Mouse (Mus musculus) limb, embryonic 15.5 days (tissue): ENCODE measurements around the gene Itih2. TPM values are rescaled to one million over a fixed set of nuclear protein-coding genes. Genes with fewer than 3 reads are reported as not detected.

Experiments
- ATAC-seq: fragments of 200-750 bp; cut with Nextera tagmentation; 2 replicates; pipeline ENCODE4 v1.8.0; 2017; ENCODE audit warnings: low read depth, moderate TSS enrichment; ENCODE audit not compliant: insufficient number of reproducible peaks, low FRiP score, low TSS enrichment
- H3K27ac ChIP-seq: fragments of 300-500 bp; sonication (generic); 2 replicates; pipeline ENCODE4 v1.5.1; 2015; ENCODE audit warnings: moderate library complexity, mild to moderate bottlenecking, inconsistent platforms
- H3K27me3 ChIP-seq: fragments of 300-500 bp; sonication (generic); 2 replicates; pipeline ENCODE4 v1.6.1; 2015; ENCODE audit warnings: inconsistent platforms
- H3K36me3 ChIP-seq: fragments of 300-500 bp; sonication (generic); 2 replicates; pipeline ENCODE4 v1.6.1; 2015; ENCODE audit warnings: inconsistent platforms
- H3K4me1 ChIP-seq: fragments of 300-500 bp; sonication (generic); 2 replicates; pipeline ENCODE4 v1.6.1; 2015; ENCODE audit warnings: inconsistent platforms
- H3K4me2 ChIP-seq: fragments of 300-500 bp; sonication (generic); 2 replicates; pipeline ENCODE4 v1.6.1; 2015; ENCODE audit warnings: mild to moderate bottlenecking, inconsistent platforms
- H3K4me3 ChIP-seq: fragments of 300-500 bp; sonication (generic); 2 replicates; pipeline ENCODE4 v1.5.1; 2015; ENCODE audit warnings: mild to moderate bottlenecking, inconsistent platforms
- H3K9ac ChIP-seq: fragments of 300-500 bp; sonication (generic); 2 replicates; pipeline ENCODE4 v1.6.1; 2015; ENCODE audit warnings: inconsistent platforms
- H3K9me3 ChIP-seq: fragments of 300-500 bp; sonication (generic); 2 replicates; pipeline ENCODE4 v1.6.1; 2016; ENCODE audit warnings: inconsistent platforms
- WGBS: fragments of 180-500 bp; shearing (Covaris S2); methylation state at CpG from one replicate; pipeline ENCODE4 v1.1.7; 2015; 5-methylcytosine and 5-hydroxymethylcytosine counted together
- polyA plus RNA-seq: library from polyadenylated mRNA; unstranded; fragments of >200 nt; fragmentation: Nextera tagmentation; extraction: Ambion mirVana; gene quantifications from 2 replicates; pipeline ENCODE4 v1.2.1, GENCODE M21; 2015

The Itih2 gene
- 0.72 and 0.79 TPM in 2 replicates for polyA plus RNA-seq

- no peak for ATAC-seq
- WGBS: 82% methylated on average over 4 of the region's 4 CpGs
- Histone ChIP-seq H3K4me2 (no peak within 1 kb of the TSS), H3K9ac (no peak within 1 kb of the TSS), H3K9me3 (no peaks in the 10 kb centered on the region), H3K4me3 (no peak within 1 kb of the TSS), H3K27ac (no peak within 1 kb of the TSS), H3K27me3 (no peaks in the 10 kb centered on the region), H3K36me3 (no peaks in the 10 kb centered on the region), H3K4me1 (no peaks in the 10 kb centered on the region)
Measured at GRCm38 (mm10) chr2:10131296-10131695, at the start of gene Itih2. Gene Itih2 (minus strand): TSS chr2:10131396.

- H3K4me1 ChIP-seq: peaks cover 14% of the 10 kb centered on the region
- ATAC-seq: no peak
- no peaks in the 10 kb centered on the region for H3K27me3 ChIP-seq
- WGBS: 69% methylated on average over 16 of the region's 16 CpGs
- no peaks in the 10 kb centered on the region for H3K36me3 ChIP-seq
- no peak overlapping the region for H3K4me3 ChIP-seq
- H3K9ac ChIP-seq: no peak overlapping the region
- H3K4me2 ChIP-seq: no peak overlapping the region
- H3K27ac ChIP-seq: no peak overlapping the region
- H3K9me3 ChIP-seq: no peaks in the 10 kb centered on the region
Measured at GRCm38 (mm10) chr2:10169991-10170390, 38.8 kb upstream of the Itih2 start.

GRCm38 (mm10) chr2:10168016-10168415, 36.8 kb upstream of the Itih2 start:
- no peaks in the 10 kb centered on the region for H3K36me3 ChIP-seq
- no peak for ATAC-seq
- H3K4me2 ChIP-seq: no peak overlapping the region

GRCm38 (mm10) chr2:10167283-10167682, 36.1 kb upstream of the Itih2 start:
- ATAC-seq: no peak
- Histone ChIP-seq H3K27ac (no peak overlapping the region; the same call in 1 of the 2 replicates), H3K4me1 (peaks cover 14% of the 10 kb centered on the region), H3K4me2 (no peak overlapping the region), H3K9me3 (no peaks in the 10 kb centered on the region), H3K36me3 (no peaks in the 10 kb centered on the region), H3K27me3 (no peaks in the 10 kb centered on the region), H3K9ac (no peak overlapping the region), H3K4me3 (no peak overlapping the region)
- WGBS: 84% methylated on average over 11 of the region's 11 CpGs

More at GRCm38 (mm10) chr2:10168016-10168415, 36.8 kb upstream of the Itih2 start:
- Histone ChIP-seq H3K27me3 (no peaks in the 10 kb centered on the region), H3K9ac (no peak overlapping the region), H3K27ac (no peak overlapping the region), H3K4me1 (peaks cover 14% of the 10 kb centered on the region), H3K4me3 (no peak overlapping the region), H3K9me3 (no peaks in the 10 kb centered on the region)
- WGBS: 23% methylated on average over 8 of the region's 8 CpGs

GRCm38 (mm10) chr2:10166635-10167034, 35.4 kb upstream of the Itih2 start:
- WGBS: 23% methylated on average over 6 of the region's 6 CpGs
- Histone ChIP-seq H3K4me1 (peaks cover 14% of the 10 kb centered on the region), H3K27ac (no peak overlapping the region; the same call in 1 of the 2 replicates), H3K4me3 (no peak overlapping the region), H3K9ac (no peak overlapping the region), H3K36me3 (no peaks in the 10 kb centered on the region), H3K9me3 (no peaks in the 10 kb centered on the region), H3K4me2 (no peak overlapping the region), H3K27me3 (no peaks in the 10 kb centered on the region)
- no peak for ATAC-seq

- H3K9me3 ChIP-seq: no peaks in the 10 kb centered on the region
- no peaks in the 10 kb centered on the region for H3K36me3 ChIP-seq
- ATAC-seq: no peak
- H3K27ac ChIP-seq: no peak overlapping the region
- no peaks in the 10 kb centered on the region for H3K27me3 ChIP-seq
- WGBS: 71% methylated on average over 4 of the region's 4 CpGs
- H3K4me3 ChIP-seq: no peak overlapping the region
- H3K9ac ChIP-seq: no peak overlapping the region
- H3K4me1 ChIP-seq: peaks cover 6% of the 10 kb centered on the region
- no peak overlapping the region for H3K4me2 ChIP-seq
Measured at GRCm38 (mm10) chr2:10162011-10162410, 30.8 kb upstream of the Itih2 start.

GRCm38 (mm10) chr2:10157184-10157583, 26.0 kb upstream of the Itih2 start:
- Histone ChIP-seq H3K4me2 (no peak overlapping the region), H3K4me1 (peaks cover 15% of the 10 kb centered on the region)
- no peak for ATAC-seq

GRCm38 (mm10) chr2:10153201-10154075, 22.2 kb upstream of the Itih2 start, which contains the start of gene Itih5:
Gene Itih5 (plus strand): TSS chr2:10153571.
- no peaks in the 10 kb centered on the region for H3K27me3 ChIP-seq
- 7% methylated on average over 27 of the region's 27 CpGs for WGBS
- H3K36me3 ChIP-seq: no peaks in the 10 kb centered on the region
- H3K27ac ChIP-seq: no peak within 1 kb of the TSS
- peak within 1 kb of the TSS; percentile 39; the same call in 1 of the 2 replicates for H3K9ac ChIP-seq
- ATAC-seq: peak; percentile 30; the same call in 1 of the 2 replicates
- peak within 1 kb of the TSS; percentile 46 for H3K4me3 ChIP-seq
- H3K9me3 ChIP-seq: no peaks in the 10 kb centered on the region
- H3K4me1 ChIP-seq: peaks cover 15% of the 10 kb centered on the region
- peak within 1 kb of the TSS; percentile 80 for H3K4me2 ChIP-seq

More at GRCm38 (mm10) chr2:10157184-10157583, 26.0 kb upstream of the Itih2 start:
- no peaks in the 10 kb centered on the region for H3K9me3 ChIP-seq
- no peaks in the 10 kb centered on the region for H3K36me3 ChIP-seq
- H3K27me3 ChIP-seq: no peaks in the 10 kb centered on the region
- no peak overlapping the region for H3K9ac ChIP-seq
- no peak overlapping the region for H3K4me3 ChIP-seq
- no peak overlapping the region for H3K27ac ChIP-seq
- WGBS: 72% methylated on average over 10 of the region's 10 CpGs

- Histone ChIP-seq H3K4me3 (no peak overlapping the region), H3K4me2 (no peak overlapping the region), H3K27me3 (no peaks in the 10 kb centered on the region), H3K36me3 (no peaks in the 10 kb centered on the region), H3K27ac (no peak overlapping the region), H3K9me3 (no peaks in the 10 kb centered on the region), H3K4me1 (peaks cover 15% of the 10 kb centered on the region), H3K9ac (no peak overlapping the region)
- 76% methylated on average over 5 of the region's 5 CpGs for WGBS
- ATAC-seq: no peak
Measured at GRCm38 (mm10) chr2:10152590-10152989, 21.4 kb upstream of the Itih2 start.

GRCm38 (mm10) chr2:10147176-10147575, 16.0 kb upstream of the Itih2 start:
- H3K4me3 ChIP-seq: no peak overlapping the region
- no peaks in the 10 kb centered on the region for H3K36me3 ChIP-seq
- no peak overlapping the region for H3K9ac ChIP-seq
- H3K4me2 ChIP-seq: no peak overlapping the region
- no peaks in the 10 kb centered on the region; the same call in 1 of the 2 replicates for H3K27me3 ChIP-seq
- WGBS: 51% methylated on average over 8 of the region's 8 CpGs
- no peaks in the 10 kb centered on the region for H3K9me3 ChIP-seq
- no peak overlapping the region for H3K27ac ChIP-seq
- H3K4me1 ChIP-seq: peaks cover 5% of the 10 kb centered on the region; the same call in 1 of the 2 replicates
- ATAC-seq: no peak

GRCm38 (mm10) chr2:10145514-10145913, 14.3 kb upstream of the Itih2 start:
- H3K4me2 ChIP-seq: no peak overlapping the region
- H3K9me3 ChIP-seq: no peaks in the 10 kb centered on the region
- H3K36me3 ChIP-seq: no peaks in the 10 kb centered on the region

More at GRCm38 (mm10) chr2:10145514-10145913, 14.3 kb upstream of the Itih2 start:
- no peaks in the 10 kb centered on the region; the same call in 1 of the 2 replicates for H3K27me3 ChIP-seq
- no peak overlapping the region for H3K4me3 ChIP-seq
- H3K27ac ChIP-seq: no peak overlapping the region
- no peak for ATAC-seq
- H3K9ac ChIP-seq: no peak overlapping the region
- peaks cover 7% of the 10 kb centered on the region; the same call in 1 of the 2 replicates for H3K4me1 ChIP-seq
- 22% methylated on average over 6 of the region's 6 CpGs for WGBS
